Mouse (Mus musculus) B cell, adult 2 months (primary cell): ENCODE measurements around the gene Sparc.

Experiments
- DNase-seq, 2 experiments: peaks; one replicate each; pipeline ENCODE4 v3.0.0; 2022

Sparc gene

DNA sequence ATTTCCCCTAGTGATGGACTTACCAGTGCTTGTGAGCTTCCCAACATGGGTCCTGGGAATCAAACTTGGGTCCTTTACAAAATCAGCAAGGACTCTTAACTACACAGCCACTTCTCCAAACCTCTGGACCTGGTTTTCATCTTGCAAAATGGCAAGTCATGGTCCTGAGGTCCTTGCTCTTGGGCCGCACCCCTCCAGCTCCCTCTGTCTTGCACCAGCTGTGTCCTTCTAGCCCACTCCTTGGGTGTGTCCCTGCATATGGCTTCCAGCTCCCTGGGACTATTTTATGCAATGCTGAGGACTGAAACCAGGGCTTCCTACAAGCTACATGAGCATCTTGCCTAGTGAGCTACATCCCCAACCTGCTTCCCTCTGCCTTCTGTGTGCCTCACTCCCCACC, at the start of gene Sparc:
TSS of gene Sparc (minus strand) at position 206 of the 400 bp plus-strand sequence.
- DNase-seq = no peak

DNA sequence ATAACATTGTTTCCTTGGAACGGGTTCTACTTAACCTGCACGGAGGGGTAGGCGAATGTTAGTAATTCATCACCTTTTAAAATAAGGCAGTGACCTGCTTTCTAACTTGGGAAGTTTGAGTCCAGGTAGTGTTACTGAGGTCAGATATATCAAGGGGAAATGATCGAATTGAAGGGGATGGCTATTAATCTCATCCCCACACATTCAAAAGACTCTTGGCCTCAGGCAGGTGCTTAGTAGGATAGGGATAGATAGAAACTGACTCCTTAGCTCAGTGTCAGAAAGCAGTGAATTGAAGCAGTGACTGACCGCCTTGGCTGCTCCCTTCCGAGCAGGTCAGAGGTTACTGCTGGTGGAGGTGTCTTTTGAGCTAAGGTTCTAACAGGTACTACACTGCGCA, 48.5 kb upstream of the Sparc start:
- no peak for DNase-seq

DNA sequence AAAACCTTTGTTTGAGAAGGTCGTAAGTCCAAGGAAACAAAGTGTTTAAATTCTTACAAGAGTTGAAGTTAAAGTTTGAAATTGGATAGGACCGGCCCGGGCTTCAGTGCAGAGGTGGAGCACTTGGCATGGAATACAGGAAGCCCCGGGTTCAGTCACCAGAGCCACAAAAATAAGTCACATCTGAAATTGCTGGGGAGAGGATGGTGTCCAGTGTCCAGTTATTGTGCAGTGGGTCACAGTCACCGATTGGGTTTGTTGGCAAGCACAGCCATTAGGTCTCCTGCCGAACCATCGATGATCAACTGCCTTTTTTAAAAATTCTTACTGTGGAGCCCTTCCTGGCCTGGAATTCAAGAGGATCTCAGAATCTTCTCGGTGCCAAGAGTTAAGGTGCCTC, 47.8 kb upstream of the Sparc start:
- peak in 1 of 2 experiments; percentile 22 for DNase-seq

GRCm38 (mm10) chr11:55469923-55470691, 47.1 kb upstream of the Sparc start:
- peak; percentile 51 to 58 for DNase-seq

GRCm38 (mm10) chr11:55469048-55469843, 46.3 kb upstream of the Sparc start, which contains the start of gene G3bp1:
Gene G3bp1, plus strand, starts transcription at chr11:55469685.
- DNase-seq = peak; percentile 95 to 97

DNA sequence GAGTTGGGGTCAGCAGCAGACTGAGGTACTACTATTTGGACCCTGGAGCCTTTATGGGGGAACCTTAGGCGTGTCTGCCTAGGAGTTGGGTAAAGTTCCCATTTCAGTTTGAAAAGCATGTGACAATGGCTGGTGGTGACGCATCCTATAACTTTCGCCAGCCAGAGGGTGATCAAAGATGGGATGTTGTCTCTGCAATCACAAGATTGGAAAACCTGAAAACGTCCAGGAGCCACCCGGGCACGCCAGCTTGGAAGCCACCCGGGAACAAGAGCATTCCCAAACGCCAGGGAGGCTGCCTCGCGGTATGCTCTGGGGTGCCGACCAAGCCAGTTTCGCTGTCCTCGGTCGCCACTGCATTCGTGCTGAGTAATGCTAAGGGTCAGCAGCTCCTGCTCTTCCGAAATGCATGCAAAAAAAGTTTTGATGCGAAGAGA, 45.6 kb upstream of the Sparc start:
- DNase-seq = peak in 1 of 2 experiments; percentile 42

- no peak for DNase-seq
These were observed 45.0 kb upstream of the Sparc start for GRCm38 (mm10) chr11:55468012-55468411.

DNA sequence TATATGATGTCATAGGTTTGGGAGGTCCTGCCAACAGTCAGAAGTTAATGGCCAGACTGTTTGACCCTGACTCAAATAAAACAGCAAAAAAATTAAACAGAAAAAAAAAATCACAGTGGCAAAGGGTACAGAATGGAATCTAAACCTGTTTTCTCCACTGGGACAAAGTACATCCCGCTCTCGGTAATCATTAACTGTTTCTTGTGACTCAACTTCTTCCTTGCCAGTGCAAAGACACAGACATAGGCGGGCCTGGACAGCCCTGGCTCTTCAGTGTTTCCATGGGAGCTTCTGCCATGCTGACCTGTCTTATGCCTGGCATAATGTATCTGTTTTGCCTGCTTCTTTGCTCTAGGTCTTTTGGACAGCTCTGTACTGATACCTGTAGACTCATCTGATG, 42.2 kb upstream of the Sparc start:
- DNase-seq = no peak

GRCm38 (mm10) chr11:55464707-55465106, 41.7 kb upstream of the Sparc start:
- DNase-seq = no peak

DNA sequence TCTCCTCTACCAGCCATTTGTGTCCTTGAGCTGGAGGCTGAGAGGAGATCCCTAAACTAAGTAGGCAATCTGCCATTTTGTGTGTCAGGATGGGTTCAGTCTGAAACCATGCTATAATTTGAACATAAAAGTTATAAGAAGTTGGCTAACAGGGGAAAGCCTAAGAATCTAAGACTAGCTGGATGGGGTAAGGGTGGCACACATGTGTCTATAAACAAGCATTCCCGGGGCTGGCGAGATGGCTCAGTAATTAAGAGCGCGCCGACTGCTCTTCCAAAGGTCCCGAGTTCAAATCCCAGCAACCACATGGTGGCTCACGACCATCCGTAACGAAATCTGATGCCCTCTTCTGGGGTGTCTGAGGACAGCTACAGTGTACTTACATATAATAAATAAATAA, 39.2 kb upstream of the Sparc start:
- no peak for DNase-seq

- peak; percentile 93 to 95 for DNase-seq
These were observed 38.1 kb upstream of the Sparc start, which contains the start of gene Atox1 for GRCm38 (mm10) chr11:55461019-55461645. Gene Atox1, minus strand, starts transcription at chr11:55461239.

- DNase-seq = no peak
These were observed 37.6 kb upstream of the Sparc start for GRCm38 (mm10) chr11:55460559-55461018.

GRCm38 (mm10) chr11:55459850-55460558, 37.0 kb upstream of the Sparc start:
- no peak for DNase-seq

DNA sequence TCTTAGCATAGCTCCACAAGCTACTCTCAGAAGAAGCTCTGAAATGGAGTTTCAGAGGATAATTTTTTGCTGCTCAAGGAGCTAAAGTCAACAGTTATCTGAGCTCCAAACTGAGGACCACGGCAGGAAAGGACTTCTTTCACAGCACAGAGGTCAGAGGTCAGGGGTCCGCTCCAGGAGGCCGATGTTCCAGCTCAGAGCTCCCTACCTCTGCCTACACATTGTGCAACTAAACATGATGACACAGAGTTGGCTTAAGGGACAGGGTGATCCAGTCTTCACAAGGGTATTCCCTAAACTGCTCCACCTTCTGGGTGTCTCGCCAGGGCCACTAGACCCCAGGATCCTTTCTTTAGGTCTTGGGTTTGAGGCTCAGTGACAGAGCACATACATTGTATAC, 35.5 kb upstream of the Sparc start:
- DNase-seq = no peak

DNA sequence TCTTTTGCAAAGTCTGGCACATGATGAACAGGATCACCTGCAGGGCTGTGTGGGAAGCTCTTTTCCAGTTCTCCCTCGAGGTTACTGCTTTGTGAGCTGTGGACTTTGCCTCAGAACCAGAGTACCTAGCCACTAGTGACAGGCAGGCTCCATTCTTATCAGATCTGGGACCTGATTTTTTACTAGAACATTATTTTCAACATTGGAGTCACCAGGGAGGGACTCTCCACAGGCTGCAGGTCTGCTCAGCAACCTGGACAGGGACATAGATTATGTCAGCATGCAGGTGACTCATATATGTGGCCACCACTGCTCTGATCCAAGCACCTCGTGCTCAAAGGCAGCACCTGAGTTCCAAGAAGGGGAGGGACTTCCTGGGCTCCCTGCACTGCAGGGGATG, 32.2 kb upstream of the Sparc start:
- DNase-seq = no peak

GRCm38 (mm10) chr11:55453640-55454039, 30.7 kb upstream of the Sparc start:
- DNase-seq = no peak

GRCm38 (mm10) chr11:55450311-55450710, 27.3 kb upstream of the Sparc start:
- no peak for DNase-seq

DNA sequence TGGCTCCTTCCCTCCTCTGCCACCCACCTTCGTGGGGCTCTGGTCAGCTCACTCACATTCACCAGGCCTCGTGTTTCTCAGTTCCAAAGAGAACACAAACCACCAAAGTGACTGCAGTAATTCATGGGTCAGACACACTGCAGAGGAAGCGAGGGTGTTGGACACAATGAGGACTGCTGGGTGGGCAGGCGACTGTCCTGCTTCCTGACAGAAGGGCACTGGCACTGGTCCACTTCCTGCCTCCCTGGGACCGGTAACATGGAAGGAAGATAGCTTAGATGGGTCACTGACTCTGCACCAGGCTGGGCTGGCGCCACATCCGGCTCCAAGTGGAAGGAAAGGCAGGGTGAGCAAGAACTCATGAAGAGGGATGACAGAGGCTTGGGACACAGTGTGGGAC, 26.5 kb upstream of the Sparc start:
- DNase-seq = no peak

GRCm38 (mm10) chr11:55446579-55446978, 23.6 kb upstream of the Sparc start:
- peak; percentile 70 to 71 for DNase-seq

- DNase-seq = peak; percentile 24 to 25
These were observed 21.8 kb upstream of the Sparc start for GRCm38 (mm10) chr11:55444772-55445171.

GRCm38 (mm10) chr11:55439718-55440117, 16.7 kb upstream of the Sparc start:
- DNase-seq = no peak

GRCm38 (mm10) chr11:55438031-55438430, 15.0 kb upstream of the Sparc start:
- no peak for DNase-seq

DNA sequence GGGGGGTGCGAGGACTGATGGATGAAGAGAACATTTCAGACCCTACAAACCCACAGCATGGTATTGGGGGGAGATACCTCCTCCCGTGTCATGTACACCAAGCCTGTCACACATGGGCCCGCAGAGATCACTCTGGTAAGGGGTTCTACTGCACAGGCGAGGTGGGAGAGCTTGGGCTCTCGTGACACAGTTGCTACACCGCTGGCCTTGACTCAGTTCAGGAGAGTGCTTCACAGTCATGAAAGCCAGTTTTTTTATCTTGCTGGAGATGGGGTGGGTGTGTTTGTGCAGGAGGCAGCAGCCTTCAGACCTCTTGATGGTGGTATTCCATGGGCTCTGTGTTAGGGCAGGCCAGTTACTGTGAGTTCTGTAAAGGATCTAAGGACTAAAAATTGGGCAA, 13.1 kb upstream of the Sparc start:
- no peak for DNase-seq
